Mouse (Mus musculus) megakaryocyte, embryonic 14.5 days (primary cell): ENCODE data around the gene Mcfd2.

Source experiments
- FLI1 ChIP-seq: IDR thresholded peaks from 2 replicates; pipeline ENCODE4 v1.6.1; 2012; ENCODE audit warnings: low read length, inconsistent platforms, mixed read lengths
- GATA1 ChIP-seq: IDR thresholded peaks from 3 replicates; pipeline ENCODE4 v1.6.1; 2012; ENCODE audit warnings: mixed read lengths, low read length, inconsistent platforms, borderline replicate concordance

DNA sequence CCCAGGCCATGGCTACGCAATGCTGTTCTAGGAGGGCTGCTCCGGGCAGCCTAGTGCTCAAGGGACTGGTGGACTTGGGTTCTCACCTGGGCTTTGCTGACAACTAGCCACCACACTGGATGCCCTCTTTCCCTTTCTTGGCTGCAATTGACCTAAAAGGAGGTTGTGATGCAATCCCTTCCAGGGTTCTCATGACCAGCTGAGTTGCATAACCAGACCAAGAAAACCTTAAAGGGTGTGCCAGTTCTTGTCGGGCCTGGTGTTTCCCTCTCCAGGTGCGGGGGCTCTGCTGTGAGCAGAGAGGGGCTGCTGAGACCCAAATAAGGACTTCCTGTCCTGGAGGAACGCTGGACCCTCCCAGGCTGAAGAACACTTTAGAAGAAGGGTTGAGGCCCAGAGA lies 27.4 kb upstream of the Mcfd2 start:
- TF ChIP-seq GATA1 (no peak), FLI1 (no peak)
